Mouse (Mus musculus) neural tube, embryonic 11.5 days (tissue): ENCODE data around the gene Rcbtb2. TPM values are rescaled to one million over a fixed set of nuclear protein-coding genes. Genes with fewer than 3 reads are reported as not detected.

Source experiments
- microRNA counts: library from miRNA; unstranded; fragments of <30 nt; microRNA quantifications from one replicate; lab custom pipeline; 2015
- microRNA-seq: library from miRNA; unstranded; fragments of <30 nt; microRNA quantifications from one replicate; pipeline ENCODE4, GENCODE M21; 2016
- polyA plus RNA-seq: library from polyadenylated mRNA; unstranded; fragments of >200 nt; fragmentation: Nextera tagmentation; extraction: Ambion mirVana; gene quantifications from 2 replicates; pipeline ENCODE4 v1.2.1, GENCODE M21; 2014

The Rcbtb2 gene
- polyA plus RNA-seq, 1 experiment from 2014 or later: 167 TPM

MicroRNA genes within 50 kb of the gene (microRNA counts, 519-probe panel; counts per million panel counts)
- microRNA mmu-miR-687 (lab: Ali Mortazavi, UCI): 171 counts per million, percentile 57 among the panel's probes with 10 or more counts

Small RNA genes within 50 kb of the gene (microRNA-seq; reads per million reads assigned to microRNA genes)
- not detected for gene Mir687

Other genes starting within 250 kb of the Rcbtb2 start
- 0.28 TPM in 1 of 2 replicates, not detected in the other for gene Cysltr2, start 73.9 kb upstream of the Rcbtb2 start, polyA plus RNA-seq
- gene Lpar6, start 114.9 kb downstream of the Rcbtb2 start, polyA plus RNA-seq: 16.0 and 18.0 TPM in 2 replicates
- 51.6 and 51.8 TPM in 2 replicates for gene Rb1, start 202.8 kb downstream of the Rcbtb2 start, polyA plus RNA-seq